Mouse (Mus musculus) lung, postnatal 0 days (tissue): ENCODE measurements around the gene Olfr1497.

Experiments
- CTCF ChIP-seq: IDR thresholded peaks from 2 replicates; pipeline ENCODE4 v1.5.1; 2016; ENCODE audit warnings: antibody characterized with exemption, mild to moderate bottlenecking
- EP300 ChIP-seq: IDR thresholded peaks from 2 replicates; pipeline ENCODE4 v1.6.1; 2016; ENCODE audit warnings: antibody characterized with exemption, mild to moderate bottlenecking, control low read depth

DNA sequence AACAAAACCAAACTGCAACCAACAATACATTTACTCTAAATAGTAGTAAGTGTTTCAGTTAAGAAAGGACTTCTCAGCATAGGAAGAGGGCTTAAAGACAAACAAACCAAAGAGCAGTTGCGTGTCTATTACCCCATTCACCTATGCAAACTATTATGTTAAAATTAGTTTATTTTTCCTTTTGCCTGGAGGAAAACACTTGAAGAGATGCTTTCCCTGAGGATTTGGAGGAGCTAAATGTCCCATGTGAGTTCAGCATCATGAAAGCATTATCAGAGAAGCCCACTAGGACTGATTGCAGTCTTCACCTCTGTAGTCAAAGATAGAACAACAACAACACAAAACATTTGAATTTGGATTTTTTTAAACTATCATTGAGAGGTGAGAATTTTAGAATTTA lies 20.4 kb downstream of the Olfr1497 start, which contains the start of gene Olfr1496:
- no peak for TF ChIP-seq CTCF
- no peak for TF ChIP-seq EP300
